9 mouse cellular contexts compared by ENCODE assay signal in genomic region chr5:139423026-139423865, GRCm38 (mm10). TPM values are rescaled to one million over a fixed set of nuclear protein-coding genes. Genes with fewer than 3 reads are reported as not detected.
DNase-seq lines count a peak whose midpoint lies in the region; ATAC-seq lines count a peak whose summit lies in the region.
"Had no signal": no experiment of that assay in that cellular context is flagged by ENCODE, and none has a peak within 500 bp of the region (broad histone marks: within the 10 kb centered on the region; RNA-seq: fewer than 3 reads in every experiment).

Gper1 (plus strand) TSS chr5:139423151.

- ATAC-seq in embryonic facial prominence, embryonic 11.5 days (replicated peaks; ENCODE audit: insufficient number of reproducible peaks, low FRiP score, low TSS enrichment, low read depth) = no peak
- ATAC-seq in hindbrain, embryonic 16.5 days = 0 out of 2 replicates have a peak, but pooled peaks have one; percentile 53
- peak; percentile 55; the same call in 1 of the 2 replicates for ATAC-seq in midbrain, embryonic 13.5 days

- whole genome bisulfite sequencing in embryonic facial prominence, embryonic 11.5 days = 60% methylated on average over 21 of the region's 21 CpGs
- 48% methylated on average over 18 of the region's 21 CpGs for WGBS in hindbrain, embryonic 16.5 days
- WGBS in midbrain, embryonic 13.5 days = 55% methylated on average over 21 of the region's 21 CpGs

- intact Hi-C loops in heart, postnatal 36 days (cut with DNase I) = no loop called here

- peak; percentile 94 for DNase-seq in heart, adult 11 months
- no peak for DNase-seq in heart, postnatal 36 days
- peak; percentile 83 for DNase-seq in MN1 (ENCODE audit: low spot score)
- no peak for DNase-seq in embryonic facial prominence, embryonic 11.5 days (ENCODE audit: low spot score)
- DNase-seq in spleen, postnatal 4 days (ENCODE audit: low spot score in 2 of 2) = no peak
- DNase-seq in frontal cortex, postnatal 14 days (ENCODE audit: low spot score in 2 of 2) = no peak

- H3K9me3 ChIP-seq in embryonic facial prominence, embryonic 11.5 days (replicated peaks; ENCODE audit: control insufficient read depth, low read length) = no peaks in the 10 kb centered on the region
- H3K9me3 ChIP-seq in hindbrain, embryonic 16.5 days (ENCODE audit: control insufficient read depth, low read length) = no peaks in the 10 kb centered on the region
- H3K9me3 ChIP-seq in midbrain, embryonic 13.5 days = no peaks in the 10 kb centered on the region

- H3K9ac ChIP-seq in embryonic facial prominence, embryonic 11.5 days (replicated peaks; ENCODE audit: low read length) = peak within 1 kb of the TSS; percentile 32; the same call in 1 of the 2 replicates
- peak within 1 kb of the TSS; percentile 51 for H3K9ac ChIP-seq in hindbrain, embryonic 16.5 days (ENCODE audit: low read depth, low read length)
- peak within 1 kb of the TSS; percentile 56 for H3K9ac ChIP-seq in midbrain, embryonic 13.5 days (replicated peaks)

- H3K27me3 ChIP-seq in embryonic facial prominence, embryonic 11.5 days (ENCODE audit: control insufficient read depth, insufficient read depth, low read length) = no peaks in the 10 kb centered on the region
- H3K27me3 ChIP-seq in hindbrain, embryonic 16.5 days (replicated peaks; ENCODE audit: control insufficient read depth, insufficient read depth, low read length) = no peaks in the 10 kb centered on the region
- H3K27me3 ChIP-seq in midbrain, embryonic 13.5 days = no peaks in the 10 kb centered on the region

- no peaks in the 10 kb centered on the region; the same call in 1 of the 2 replicates for H3K4me1 ChIP-seq in embryonic facial prominence, embryonic 11.5 days (ENCODE audit: control insufficient read depth, insufficient read depth, low read length)
- peaks cover 21% of the 10 kb centered on the region for H3K4me1 ChIP-seq in hindbrain, embryonic 16.5 days (ENCODE audit: control insufficient read depth, insufficient read depth, low read depth, low read length)
- peaks cover 44% of the 10 kb centered on the region for H3K4me1 ChIP-seq in midbrain, embryonic 13.5 days (replicated peaks)

- no peak within 1 kb of the TSS for H3K4me2 ChIP-seq in embryonic facial prominence, embryonic 11.5 days (ENCODE audit: low read depth, low read length)
- H3K4me2 ChIP-seq in hindbrain, embryonic 16.5 days (ENCODE audit: low read length) = peak within 1 kb of the TSS; percentile 48
- H3K4me2 ChIP-seq in midbrain, embryonic 13.5 days (replicated peaks) = peak within 1 kb of the TSS; percentile 36

- no peaks in the 10 kb centered on the region for H3K36me3 ChIP-seq in embryonic facial prominence, embryonic 11.5 days (replicated peaks; ENCODE audit: control insufficient read depth, insufficient read depth, low read depth, low read length)
- H3K36me3 ChIP-seq in hindbrain, embryonic 16.5 days (ENCODE audit: control insufficient read depth, insufficient read depth, low read length) = no peaks in the 10 kb centered on the region
- H3K36me3 ChIP-seq in midbrain, embryonic 13.5 days = 0 out of 2 replicates have a peak, but pooled peaks cover 4% of the 10 kb centered on the region

- H3K27ac ChIP-seq in embryonic facial prominence, embryonic 11.5 days (replicated peaks; ENCODE audit: low read depth, low read length) = no peak within 1 kb of the TSS
- H3K27ac ChIP-seq in hindbrain, embryonic 16.5 days (ENCODE audit: low read depth, low read length) = peak within 1 kb of the TSS; percentile 61
- peak within 1 kb of the TSS; percentile 19; the same call in 1 of the 2 replicates for H3K27ac ChIP-seq in midbrain, embryonic 13.5 days

- H3K4me3 ChIP-seq in embryonic facial prominence, embryonic 11.5 days (ENCODE audit: low read depth, low read length) = no peak within 1 kb of the TSS
- H3K4me3 ChIP-seq in hindbrain, embryonic 16.5 days (ENCODE audit: low read length) = peak within 1 kb of the TSS; percentile 33
- H3K4me3 ChIP-seq in midbrain, embryonic 13.5 days (replicated peaks) = peak within 1 kb of the TSS; percentile 22
- H3K4me3 ChIP-seq: erythroblast, embryonic 14.5 days had no signal

RNA-seq across cellular contexts. Expression of gene Gper1, which starts in this region (rescaled TPM):
- total RNA-seq in heart, postnatal 36 days (2021) = 1 to 10 TPM; 1.7 to 2.0 TPM
- 0.42 and 0.82 TPM in 2 replicates for polyA plus RNA-seq in embryonic facial prominence, embryonic 11.5 days (2014; fragmentation: Nextera tagmentation; extraction: Ambion mirVana)
- polyA plus RNA-seq in hindbrain, embryonic 16.5 days (2015; fragmentation: Nextera tagmentation; extraction: Ambion mirVana) = 7.8 and 9.4 TPM in 2 replicates
- 6.0 and 7.5 TPM in 2 replicates for polyA plus RNA-seq in midbrain, embryonic 13.5 days (2015; fragmentation: Nextera tagmentation; extraction: Ambion mirVana)
- polyA plus RNA-seq: erythroblast, embryonic 14.5 days had no signal

Comparison
In these comparisons a context has a peak if more than half of its experiments do, and no peak if none do; other contexts are left out.
1. DNase-seq: peak in heart, adult 11 months (single experiment) and MN1 (single experiment); none in heart, postnatal 36 days (0 of 2), embryonic facial prominence, embryonic 11.5 days (single experiment), spleen, postnatal 4 days (0 of 2) and frontal cortex, postnatal 14 days (0 of 2).
2. Peak in every context shown above with its lines, with median percentiles within 50 percentile points of each other: H3K9ac ChIP-seq.